In genomic region chr19:31703991-31704390, GRCm38 (mm10) we compare ENCODE assay signal across 22 mouse cellular contexts.
DNase-seq lines count a peak whose midpoint lies in the region; ATAC-seq and TF ChIP-seq lines count a peak whose summit lies in the region.
"Had no signal": no experiment of that assay in that cellular context is flagged by ENCODE, and none has a peak within 500 bp of the region (broad histone marks: within the 10 kb centered on the region; RNA-seq: fewer than 3 reads in every experiment).

No protein-coding gene starts in this region.

- no peak overlapping the region for H3K4me3 ChIP-seq in liver, embryonic 14.5 days (ENCODE audit: insufficient read depth in 1 of 2, low read depth in 2 of 2, low read length in 2 of 2)
- no peak overlapping the region for H3K4me3 ChIP-seq in E14TG2a.4 (replicated peaks; ENCODE audit: low read length)
- H3K4me3 ChIP-seq: midbrain, embryonic 13.5 days; myocyte had no signal

- no peak for TF ChIP-seq EP300 in liver, embryonic 14.5 days (IDR thresholded peaks at IDR 0.05; ENCODE audit: low read depth)

- H3K27me3 ChIP-seq in liver, embryonic 14.5 days (ENCODE audit: control insufficient read depth, insufficient read depth, low read length): no peaks in the 10 kb centered on the region
- H3K27me3 ChIP-seq in E14TG2a.4 (ENCODE audit: insufficient read depth, low read length): no peaks in the 10 kb centered on the region
- H3K27me3 ChIP-seq: midbrain, embryonic 13.5 days had no signal

- H3K27ac ChIP-seq in liver, embryonic 14.5 days: no peak overlapping the region
- H3K27ac ChIP-seq: midbrain, embryonic 13.5 days had no signal

- peak; percentile 39 for TF ChIP-seq CTCF in liver, embryonic 14.5 days (IDR thresholded peaks at IDR 0.05; ENCODE audit: low read depth)
- peak; percentile 52 for TF ChIP-seq CTCF in E14TG2a.4 (conservative IDR thresholded peaks at IDR 0.05; ENCODE audit: low read length)

- H3K36me3 ChIP-seq in liver, embryonic 14.5 days (replicated peaks; ENCODE audit: control insufficient read depth, insufficient read depth, low read depth): no peaks in the 10 kb centered on the region
- H3K36me3 ChIP-seq in E14TG2a.4 (ENCODE audit: insufficient read depth, low read length): no peaks in the 10 kb centered on the region
- H3K36me3 ChIP-seq: midbrain, embryonic 13.5 days had no signal

- no peak for ATAC-seq in liver, embryonic 14.5 days (ENCODE audit: insufficient read depth)
- ATAC-seq: activated CD4-positive, CD25-positive, alpha-beta regulatory T cell, adult 4 months; hindbrain, embryonic 16.5 days; midbrain, embryonic 13.5 days had no signal

- no peak for DNase-seq in liver, embryonic 14.5 days (ENCODE audit: low read depth in 3 of 3, low spot score in 3 of 3)
- DNase-seq in liver: no peak
- DNase-seq in A20 (ENCODE audit: low read depth, low spot score): peak; percentile 1
- DNase-seq in R1 (ENCODE audit: low read depth, low spot score): peak; percentile 58
- DNase-seq in spleen, postnatal 4 days (ENCODE audit: low spot score in 2 of 2): no peak
- DNase-seq in heart, postnatal 10 days: no peak
- no peak for DNase-seq in layer of hippocampus, postnatal 10 days (ENCODE audit: low spot score in 2 of 2)
- DNase-seq: adrenal gland, postnatal 25 days; cerebellum, adult 8-10 months; gastrocnemius, postnatal 14 days; heart, postnatal 36 days; kidney, adult 2 months; kidney, postnatal 4 days; layer of hippocampus, postnatal 36 days; lung, postnatal 36 days; thymus, adult 18-20 months had no signal

- no peaks in the 10 kb centered on the region for H3K4me1 ChIP-seq in liver, embryonic 14.5 days (replicated peaks; ENCODE audit: control insufficient read depth in 2 of 2, insufficient read depth in 2 of 2, low read length in 1 of 2)
- no peaks in the 10 kb centered on the region for H3K4me1 ChIP-seq in E14TG2a.4 (replicated peaks; ENCODE audit: low read depth, low read length)
- H3K4me1 ChIP-seq: midbrain, embryonic 13.5 days had no signal

- intact Hi-C loops in heart, postnatal 10 days (cut with DNase I): no loop called here

- no peak overlapping the region for H3K4me2 ChIP-seq in liver, embryonic 14.5 days (ENCODE audit: low read depth)
- H3K4me2 ChIP-seq: heart, embryonic 11.5 days; midbrain, embryonic 13.5 days had no signal

- no peaks in the 10 kb centered on the region for H3K9me3 ChIP-seq in liver, embryonic 14.5 days (ENCODE audit: control insufficient read depth, low read length)
- H3K9me3 ChIP-seq in E14TG2a.4 (ENCODE audit: low read length): no peaks in the 10 kb centered on the region; the same call in 1 of the 2 replicates
- H3K9me3 ChIP-seq: midbrain, embryonic 13.5 days had no signal

- no peak overlapping the region for H3K9ac ChIP-seq in liver, embryonic 14.5 days (replicated peaks)
- H3K9ac ChIP-seq: midbrain, embryonic 13.5 days had no signal

Comparison
In these comparisons a context has a peak if more than half of its experiments do, and no peak if none do; other contexts are left out.
1. DNase-seq: peak in A20 (single experiment) and R1 (single experiment); none in liver, embryonic 14.5 days (0 of 3), liver (single experiment), spleen, postnatal 4 days (0 of 2), heart, postnatal 10 days (0 of 2) and layer of hippocampus, postnatal 10 days (0 of 2).